Mouse (Mus musculus) neural tube, embryonic 14.5 days (tissue): ENCODE measurements at regions not wholly inside any gene's neighbourhood (a gene's known extent, or its start where the extent isn't known, plus 50 kb on each side); places are given as distances from the start of the nearest gene placed in this dataset.

Experiments
- ATAC-seq: fragments of 200-750 bp; cut with Nextera tagmentation; 2 replicates; pipeline ENCODE4 v1.8.0; 2017; ENCODE audit warnings: low read depth, mild to moderate bottlenecking, moderate TSS enrichment, moderate library complexity
- H3K27ac ChIP-seq: fragments of 300-500 bp; sonication (generic); 2 replicates; pipeline ENCODE4 v1.5.1; 2014; ENCODE audit warnings: low read depth, mild to moderate bottlenecking, control low read depth, low read length, moderate library complexity, mixed read lengths
- H3K27me3 ChIP-seq: fragments of 300-500 bp; sonication (generic); 2 replicates; pipeline ENCODE4 v1.6.1; 2014; ENCODE audit warnings: low read length; ENCODE audit not compliant: control insufficient read depth, insufficient read depth
- H3K36me3 ChIP-seq: fragments of 300-500 bp; sonication (generic); 2 replicates; pipeline ENCODE4 v1.6.1; 2014; ENCODE audit warnings: low read length, mixed read lengths; ENCODE audit not compliant: control insufficient read depth, insufficient read depth
- H3K4me1 ChIP-seq: fragments of 300-500 bp; sonication (generic); 2 replicates; pipeline ENCODE4 v1.6.1; 2014; ENCODE audit warnings: low read length; ENCODE audit not compliant: control insufficient read depth, insufficient read depth
- H3K4me2 ChIP-seq: fragments of 300-500 bp; sonication (generic); 2 replicates; pipeline ENCODE4 v1.6.1; 2014; ENCODE audit warnings: mild to moderate bottlenecking, low read depth, low read length, control low read depth
- H3K4me3 ChIP-seq: fragments of 300-500 bp; sonication (generic); 2 replicates; pipeline ENCODE4 v1.5.1; 2014; ENCODE audit warnings: low read depth, low read length, control low read depth, mixed read lengths
- H3K9ac ChIP-seq: fragments of 300-500 bp; sonication (generic); replicated peaks from 2 replicates; pipeline ENCODE4 v1.6.1; 2014; ENCODE audit warnings: low read depth, mild to moderate bottlenecking, control low read depth, low read length, mixed read lengths
- H3K9me3 ChIP-seq: fragments of 300-500 bp; sonication (generic); 2 replicates; pipeline ENCODE4 v1.6.1; 2016; ENCODE audit warnings: low read length; ENCODE audit not compliant: control insufficient read depth
- WGBS: fragments of 180-500 bp; shearing (Covaris S2); extraction: QIAGEN DNeasy Blood & Tissue Kit; methylation state at CpG from one replicate; pipeline ENCODE4 v1.1.7; 2014; 5-methylcytosine and 5-hydroxymethylcytosine counted together

- no peak for ATAC-seq
- Histone ChIP-seq H3K9ac (no peak overlapping the region), H3K36me3 (no peaks in the 10 kb centered on the region), H3K27ac (no peak overlapping the region), H3K4me1 (no peaks in the 10 kb centered on the region), H3K4me2 (no peak overlapping the region), H3K4me3 (no peak overlapping the region), H3K9me3 (no peaks in the 10 kb centered on the region), H3K27me3 (no peaks in the 10 kb centered on the region)
- 85% methylated on average over 2 of the region's 2 CpGs for WGBS
Measured at GRCm38 (mm10) chr7:125250385-125250784, 194.1 kb upstream of the Kdm8 start.

- Histone ChIP-seq H3K36me3 (no peaks in the 10 kb centered on the region), H3K9ac (no peak overlapping the region), H3K4me1 (no peaks in the 10 kb centered on the region), H3K4me3 (no peak overlapping the region), H3K4me2 (no peak overlapping the region), H3K27ac (no peak overlapping the region), H3K27me3 (no peaks in the 10 kb centered on the region), H3K9me3 (no peaks in the 10 kb centered on the region)
- ATAC-seq, result peak; percentile 44; the same call in 1 of the 2 replicates
- 55% methylated on average over 6 of the region's 6 CpGs for WGBS
Measured at GRCm38 (mm10) chr7:125250970-125251585, 193.4 kb upstream of the Kdm8 start.

- Histone ChIP-seq H3K27me3 (no peaks in the 10 kb centered on the region), H3K27ac (no peak overlapping the region), H3K9me3 (no peaks in the 10 kb centered on the region), H3K4me3 (no peak overlapping the region), H3K4me1 (no peaks in the 10 kb centered on the region), H3K4me2 (no peak overlapping the region), H3K9ac (no peak overlapping the region), H3K36me3 (no peaks in the 10 kb centered on the region)
- no peak for ATAC-seq
- 32% methylated on average over 4 of the region's 4 CpGs for WGBS
Measured at GRCm38 (mm10) chr7:125254302-125254701, 190.2 kb upstream of the Kdm8 start.

- Histone ChIP-seq H3K9me3 (no peaks in the 10 kb centered on the region), H3K27ac (no peak overlapping the region), H3K36me3 (no peaks in the 10 kb centered on the region), H3K9ac (no peak overlapping the region), H3K27me3 (no peaks in the 10 kb centered on the region), H3K4me2 (no peak overlapping the region), H3K4me3 (no peak overlapping the region), H3K4me1 (peaks cover 6% of the 10 kb centered on the region; the same call in 1 of the 2 replicates)
- no peak for ATAC-seq
Measured at GRCm38 (mm10) chr7:125259016-125259415, 185.5 kb upstream of the Kdm8 start.

GRCm38 (mm10) chr7:125262133-125262532 is 182.3 kb upstream of the Kdm8 start:
- Histone ChIP-seq H3K4me2 (no peak overlapping the region), H3K36me3 (no peaks in the 10 kb centered on the region), H3K9me3 (no peaks in the 10 kb centered on the region), H3K9ac (no peak overlapping the region), H3K4me1 (peaks cover 6% of the 10 kb centered on the region; the same call in 1 of the 2 replicates), H3K4me3 (no peak overlapping the region), H3K27ac (no peak overlapping the region), H3K27me3 (no peaks in the 10 kb centered on the region)
- ATAC-seq, result no peak
- 78% methylated on average over 2 of the region's 2 CpGs for WGBS

GRCm38 (mm10) chr7:125262672-125263365 is 181.7 kb upstream of the Kdm8 start:
- peak; percentile 78 for ATAC-seq
- H3K4me3 ChIP-seq, result no peak overlapping the region
- H3K36me3 ChIP-seq, result no peaks in the 10 kb centered on the region
- H3K4me2 ChIP-seq, result no peak overlapping the region
- no peak overlapping the region for H3K9ac ChIP-seq
- H3K27ac ChIP-seq, result peak overlapping the region; percentile 28; the same call in 1 of the 2 replicates
- WGBS, result 20% methylated on average over 12 of the region's 12 CpGs
- no peaks in the 10 kb centered on the region for H3K27me3 ChIP-seq
- peaks cover 6% of the 10 kb centered on the region; the same call in 1 of the 2 replicates for H3K4me1 ChIP-seq
- no peaks in the 10 kb centered on the region for H3K9me3 ChIP-seq

GRCm38 (mm10) chr7:125263756-125264155 is 180.7 kb upstream of the Kdm8 start:
- H3K4me1 ChIP-seq, result peaks cover 6% of the 10 kb centered on the region; the same call in 1 of the 2 replicates
- no peak overlapping the region for H3K27ac ChIP-seq
- no peak for ATAC-seq
- no peaks in the 10 kb centered on the region for H3K27me3 ChIP-seq
- no peaks in the 10 kb centered on the region for H3K9me3 ChIP-seq
- no peak overlapping the region for H3K4me2 ChIP-seq
- WGBS, result 71% methylated on average over 2 of the region's 2 CpGs
- H3K9ac ChIP-seq, result no peak overlapping the region
- no peaks in the 10 kb centered on the region for H3K36me3 ChIP-seq
- H3K4me3 ChIP-seq, result no peak overlapping the region

- Histone ChIP-seq H3K9me3 (no peaks in the 10 kb centered on the region), H3K36me3 (no peaks in the 10 kb centered on the region), H3K4me1 (no peaks in the 10 kb centered on the region), H3K9ac (no peak overlapping the region), H3K27me3 (no peaks in the 10 kb centered on the region), H3K4me2 (no peak overlapping the region), H3K4me3 (no peak overlapping the region), H3K27ac (no peak overlapping the region)
- ATAC-seq, result no peak
- 44% methylated on average over 3 of the region's 3 CpGs for WGBS
Measured at GRCm38 (mm10) chr7:125270711-125271110, 173.8 kb upstream of the Kdm8 start.

- H3K36me3 ChIP-seq, result no peaks in the 10 kb centered on the region
- 76% methylated on average over 4 of the region's 4 CpGs for WGBS
Measured at GRCm38 (mm10) chr7:125271356-125271755, 173.1 kb upstream of the Kdm8 start.

More at GRCm38 (mm10) chr7:125271356-125271755, 173.1 kb upstream of the Kdm8 start:
- Histone ChIP-seq H3K9me3 (no peaks in the 10 kb centered on the region), H3K9ac (no peak overlapping the region), H3K4me1 (no peaks in the 10 kb centered on the region), H3K27ac (no peak overlapping the region), H3K4me2 (no peak overlapping the region), H3K27me3 (no peaks in the 10 kb centered on the region), H3K4me3 (no peak overlapping the region)
- ATAC-seq, result no peak
